Mouse (Mus musculus): ENCODE measurements around the gene Tdrd1.

GRCm38 (mm10) chr19:56915084-56915483 lies 89.1 kb downstream of the Tdrd1 start:
- TF ChIP-seq CTCF (conservative IDR thresholded peaks at IDR 0.05; ENCODE audit: insufficient read depth, insufficient read length, low read depth, low read length) (no peak), POLR2A (IDR thresholded peaks at IDR 0.05; ENCODE audit: low read depth, low read length) (no peak)
